Mouse (Mus musculus) midbrain, postnatal 0 days (tissue): ENCODE measurements at regions not wholly inside any gene's neighbourhood (a gene's known extent, or its start where the extent isn't known, plus 50 kb on each side); places are given as distances from the start of the nearest gene placed in this dataset.

Experiments
- ATAC-seq: fragments of 200-750 bp; cut with Nextera tagmentation; 2 replicates; pipeline ENCODE4 v1.8.0; 2017; ENCODE audit warnings: moderate number of reproducible peaks, mild to moderate bottlenecking, moderate TSS enrichment, moderate library complexity; ENCODE audit not compliant: low FRiP score
- DNase-seq: peaks from one replicate; pipeline ENCODE4 v3.0.0-alpha.2; 2015; ENCODE audit warnings: low spot score
- H3K27ac ChIP-seq: fragments of 300-500 bp; sonication (generic); 2 replicates; pipeline ENCODE4 v1.5.1; 2014; ENCODE audit warnings: low read depth, mild to moderate bottlenecking, low read length, mixed read lengths
- H3K27me3 ChIP-seq: fragments of 300-500 bp; sonication (generic); 2 replicates; pipeline ENCODE4 v1.6.1; 2014; ENCODE audit warnings: low read length, control low read depth, mixed read lengths; ENCODE audit not compliant: insufficient read depth
- H3K36me3 ChIP-seq: fragments of 300-500 bp; sonication (generic); 2 replicates; pipeline ENCODE4 v1.6.1; 2014; ENCODE audit warnings: low read length, control low read depth, mixed read lengths; ENCODE audit not compliant: insufficient read depth
- H3K4me1 ChIP-seq: fragments of 300-500 bp; sonication (generic); 2 replicates; pipeline ENCODE4 v1.6.1; 2014; ENCODE audit warnings: mild to moderate bottlenecking, control low read depth, antibody characterized with exemption, low read length, mixed read lengths; ENCODE audit not compliant: insufficient read depth
- H3K4me2 ChIP-seq: fragments of 300-500 bp; sonication (generic); 2 replicates; pipeline ENCODE4 v1.6.1; 2014; ENCODE audit warnings: low read depth, mild to moderate bottlenecking, low read length, mixed read lengths; ENCODE audit not compliant: poor library complexity, severe bottlenecking
- H3K4me3 ChIP-seq: fragments of 300-500 bp; sonication (generic); 2 replicates; pipeline ENCODE4 v1.5.1; 2014; ENCODE audit warnings: low read depth, mild to moderate bottlenecking, low read length, moderate library complexity
- H3K9ac ChIP-seq: fragments of 300-500 bp; sonication (generic); replicated peaks from 2 replicates; pipeline ENCODE4 v1.6.1; 2014; ENCODE audit warnings: mild to moderate bottlenecking, low read length, moderate library complexity, mixed read lengths; ENCODE audit not compliant: poor library complexity, severe bottlenecking
- H3K9me3 ChIP-seq: fragments of 300-500 bp; sonication (generic); 2 replicates; pipeline ENCODE4 v1.6.1; 2016; ENCODE audit warnings: low read length, control low read depth
- CTCF ChIP-seq: IDR thresholded peaks from 2 replicates; pipeline ENCODE4 v1.5.1; 2016; ENCODE audit warnings: antibody characterized with exemption, mild to moderate bottlenecking
- WGBS: fragments of 180-500 bp; shearing (Covaris S2); extraction: QIAGEN DNeasy Blood & Tissue Kit; methylation state at CpG from one replicate; pipeline ENCODE4 v1.1.7; 2014; 5-methylcytosine and 5-hydroxymethylcytosine counted together

- no peak overlapping the region for H3K4me3 ChIP-seq
- no peak for TF ChIP-seq CTCF
- H3K9ac ChIP-seq, result no peak overlapping the region
- no peaks in the 10 kb centered on the region for H3K27me3 ChIP-seq
- WGBS, result 80% methylated on average over 3 of the region's 3 CpGs
- H3K36me3 ChIP-seq, result no peaks in the 10 kb centered on the region
- H3K4me1 ChIP-seq, result no peaks in the 10 kb centered on the region
- ATAC-seq, result no peak
- no peak overlapping the region for H3K27ac ChIP-seq
- no peak overlapping the region for H3K4me2 ChIP-seq
- no peaks in the 10 kb centered on the region for H3K9me3 ChIP-seq
- DNase-seq, result no peak
Observed at GRCm38 (mm10) chr6:51757131-51757530, 233.4 kb downstream of the Snx10 start.

DNA sequence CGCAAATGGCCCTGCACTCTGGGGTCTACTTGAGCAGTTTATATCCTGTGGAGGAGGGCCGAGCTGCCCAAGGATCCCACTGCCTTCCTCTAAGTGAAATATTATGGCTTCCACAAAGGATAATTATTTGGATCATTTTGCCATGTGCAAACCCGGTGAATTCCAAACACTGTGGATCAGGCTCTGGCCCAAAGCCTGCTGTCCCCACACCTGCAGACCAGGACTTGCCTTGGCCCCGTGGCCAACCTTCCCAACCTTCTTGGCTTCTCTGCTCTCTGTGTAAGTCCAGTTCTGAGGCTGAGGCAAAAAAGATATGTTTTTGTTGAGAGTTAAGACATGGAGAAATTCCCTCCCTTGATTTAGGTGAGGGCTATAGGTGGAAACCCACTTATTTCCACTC, 234.0 kb downstream of the Snx10 start:
- no peak overlapping the region for H3K9ac ChIP-seq

GRCm38 (mm10) chr6:51758781-51759180, 235.1 kb downstream of the Snx10 start:
- Histone ChIP-seq H3K4me2 (no peak overlapping the region), H3K4me1 (no peaks in the 10 kb centered on the region), H3K9ac (no peak overlapping the region), H3K27ac (no peak overlapping the region), H3K27me3 (no peaks in the 10 kb centered on the region), H3K4me3 (no peak overlapping the region), H3K36me3 (no peaks in the 10 kb centered on the region), H3K9me3 (no peaks in the 10 kb centered on the region)
- DNase-seq (no peak), ATAC-seq (no peak)
- no peak for TF ChIP-seq CTCF
- WGBS, result 81% methylated on average over 3 of the region's 3 CpGs

More for the DNA sequence above, 234.0 kb downstream of the Snx10 start:
- H3K9me3 ChIP-seq, result no peaks in the 10 kb centered on the region
- no peak overlapping the region for H3K4me3 ChIP-seq
- no peak overlapping the region for H3K4me2 ChIP-seq
- TF ChIP-seq CTCF, result no peak
- DNase-seq (no peak), ATAC-seq (no peak)
- no peak overlapping the region for H3K27ac ChIP-seq
- H3K4me1 ChIP-seq, result no peaks in the 10 kb centered on the region
- H3K36me3 ChIP-seq, result no peaks in the 10 kb centered on the region
- H3K27me3 ChIP-seq, result no peaks in the 10 kb centered on the region
- 89% methylated on average over 4 of the region's 4 CpGs for WGBS

DNA sequence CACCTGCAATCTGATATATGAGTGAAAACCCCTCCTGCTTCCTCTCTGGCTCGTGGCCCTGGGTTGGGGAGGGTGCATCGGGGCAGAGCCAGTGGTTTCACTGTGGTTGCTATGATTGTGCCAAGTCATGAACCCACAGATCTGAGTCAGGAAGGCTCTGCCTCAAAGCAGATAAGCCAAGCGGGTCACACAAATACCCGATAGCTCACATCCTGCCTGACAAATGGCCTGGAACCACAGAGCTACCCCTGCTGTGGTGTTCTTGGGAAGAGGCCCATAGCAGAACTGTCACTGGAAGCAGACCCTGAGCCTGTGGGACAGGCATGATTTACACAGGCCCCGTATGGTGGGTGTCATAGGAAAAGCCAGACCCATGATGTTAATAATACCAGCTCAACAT, 236.7 kb downstream of the Snx10 start:
- no peak overlapping the region for H3K27ac ChIP-seq
- H3K4me3 ChIP-seq, result no peak overlapping the region
- no peak for DNase-seq
- WGBS, result 74% methylated on average over 5 of the region's 5 CpGs
- TF ChIP-seq CTCF, result no peak
- no peaks in the 10 kb centered on the region for H3K4me1 ChIP-seq
- H3K4me2 ChIP-seq, result no peak overlapping the region
- no peaks in the 10 kb centered on the region for H3K9me3 ChIP-seq
- H3K9ac ChIP-seq, result no peak overlapping the region
- no peaks in the 10 kb centered on the region for H3K36me3 ChIP-seq
- ATAC-seq, result no peak
- H3K27me3 ChIP-seq, result no peaks in the 10 kb centered on the region

DNA sequence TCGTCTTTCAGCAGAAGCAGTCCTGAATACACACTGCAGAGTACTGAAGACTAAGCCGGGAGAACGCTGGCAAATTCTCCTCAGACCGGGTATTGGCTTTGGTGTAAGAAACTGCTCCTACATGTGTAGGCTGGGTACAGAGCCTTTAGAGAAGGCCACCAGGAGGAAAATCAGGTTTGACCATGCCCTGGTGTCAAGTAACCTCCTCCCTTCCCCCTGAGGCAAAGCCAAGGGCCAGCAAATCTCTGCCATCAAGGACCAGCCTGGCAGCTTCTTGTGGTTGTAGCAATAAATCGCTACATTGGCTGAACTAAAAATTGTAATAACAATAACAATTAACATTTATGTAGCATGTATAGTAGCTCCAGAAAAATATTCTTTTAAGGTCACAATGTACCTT, 237.8 kb downstream of the Snx10 start:
- whole genome bisulfite sequencing, result 72% methylated on average over 5 of the region's 5 CpGs
- Histone ChIP-seq H3K27me3 (no peaks in the 10 kb centered on the region), H3K4me3 (no peak overlapping the region), H3K4me2 (no peak overlapping the region), H3K36me3 (no peaks in the 10 kb centered on the region), H3K9me3 (no peaks in the 10 kb centered on the region), H3K4me1 (no peaks in the 10 kb centered on the region), H3K9ac (no peak overlapping the region), H3K27ac (no peak overlapping the region)
- ATAC-seq, result no peak
- TF ChIP-seq CTCF, result no peak
- no peak for DNase-seq

DNA sequence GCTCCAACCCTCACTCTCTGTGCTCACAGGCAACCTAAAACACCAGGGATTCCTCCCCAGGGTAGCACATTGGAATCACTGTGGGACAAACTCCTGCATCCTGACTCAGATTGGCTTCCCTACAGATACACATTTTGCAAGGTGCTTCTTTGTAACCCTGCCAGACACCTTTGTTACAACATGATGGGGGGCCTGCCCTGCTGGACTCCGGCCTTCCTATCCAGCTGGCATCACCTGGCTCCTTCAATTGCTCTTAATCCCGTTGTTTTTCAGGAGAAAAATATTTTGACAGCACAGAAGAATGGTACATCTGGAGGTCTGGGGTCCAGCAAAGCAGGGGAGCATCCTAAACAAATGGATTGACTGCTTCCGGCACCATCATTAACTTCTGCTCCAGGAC, 242.8 kb downstream of the Snx10 start:
- Histone ChIP-seq H3K4me2 (no peak overlapping the region), H3K4me1 (peaks cover 7% of the 10 kb centered on the region; the same call in 1 of the 2 replicates), H3K9ac (no peak overlapping the region), H3K27ac (no peak overlapping the region), H3K36me3 (no peaks in the 10 kb centered on the region), H3K27me3 (no peaks in the 10 kb centered on the region), H3K9me3 (no peaks in the 10 kb centered on the region), H3K4me3 (no peak overlapping the region)
- no peak for DNase-seq
- no peak for TF ChIP-seq CTCF
- ATAC-seq, result no peak
- 30% methylated on average over 3 of the region's 3 CpGs for WGBS
